Mouse (Mus musculus) cortical plate, adult 2 months (tissue): ENCODE data around the gene Stk24.

Source experiments
- CTCF ChIP-seq: fragments of 200-500 bp; IDR thresholded peaks from 2 replicates; pipeline ENCODE4 v1.5.1; 2011; ENCODE audit warnings: mild to moderate bottlenecking, control low read depth, low read length; ENCODE audit not compliant: insufficient read depth; ENCODE audit errors: extremely low read depth
- POLR2A ChIP-seq: fragments of 200-500 bp; IDR thresholded peaks from 2 replicates; pipeline ENCODE4 v1.6.1; 2011; ENCODE audit warnings: mild to moderate bottlenecking, low read length, control low read depth; ENCODE audit not compliant: insufficient read depth; ENCODE audit errors: extremely low read depth

DNA sequence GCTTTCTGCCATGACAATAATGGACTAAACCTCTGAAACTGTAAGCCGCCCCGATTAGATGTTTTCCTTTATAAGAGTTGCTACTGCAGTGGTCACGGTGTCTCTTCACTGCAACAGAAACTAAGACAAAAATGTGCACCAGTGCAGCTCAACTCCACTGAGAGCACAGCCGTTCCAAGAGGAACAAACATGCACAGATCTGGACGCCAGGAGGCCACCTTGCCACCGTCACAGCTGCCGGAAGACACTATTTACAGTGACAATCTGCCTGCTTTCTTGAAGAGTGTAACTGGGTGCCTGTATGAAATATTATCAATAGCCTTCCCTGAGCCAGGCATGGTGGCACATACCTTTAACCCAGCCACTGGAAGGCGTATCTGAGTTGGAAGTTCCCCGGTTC is 6.8 kb downstream of the Stk24 start:
- TF ChIP-seq CTCF (no peak), POLR2A (no peak)
